Mouse (Mus musculus): Measurements from ENCODE around the gene Trafd1. TPM values are rescaled to one million over a fixed set of nuclear protein-coding genes. Genes with fewer than 3 reads are reported as not detected.

The Trafd1 gene
- total RNA-seq, 2 experiments from 2014 or later, result 19.3 to 19.4 TPM

GRCm38 (mm10) chr5:121386120-121386909, 883 bp upstream of the Trafd1 start:
- ATAC-seq (replicated peaks; ENCODE audit: low FRiP score, poor library complexity, severe bottlenecking), result no peak

- ATAC-seq (replicated peaks; ENCODE audit: low FRiP score, poor library complexity, severe bottlenecking), result peak; percentile 68
Observed at GRCm38 (mm10) chr5:121384757-121385460, 523 bp downstream of the Trafd1 start.

GRCm38 (mm10) chr5:121383857-121384756, 1.3 kb downstream of the Trafd1 start:
- ATAC-seq (replicated peaks; ENCODE audit: low FRiP score, poor library complexity, severe bottlenecking), result no peak

- ATAC-seq (replicated peaks; ENCODE audit: low FRiP score, poor library complexity, severe bottlenecking), result no peak
Observed at GRCm38 (mm10) chr5:121380692-121381091, 4.7 kb downstream of the Trafd1 start.

- ATAC-seq (replicated peaks; ENCODE audit: low FRiP score, poor library complexity, severe bottlenecking), result no peak
Observed at GRCm38 (mm10) chr5:121378678-121379256, 6.7 kb downstream of the Trafd1 start.

GRCm38 (mm10) chr5:121376972-121377371, 8.5 kb downstream of the Trafd1 start:
- ATAC-seq (replicated peaks; ENCODE audit: low FRiP score, poor library complexity, severe bottlenecking), result 0 out of 2 replicates have a peak, but pooled peaks have one; percentile 28

- no peak for ATAC-seq (replicated peaks; ENCODE audit: low FRiP score, poor library complexity, severe bottlenecking)
Observed at GRCm38 (mm10) chr5:121374790-121375189, 10.6 kb downstream of the Trafd1 start.

- ATAC-seq (replicated peaks; ENCODE audit: low FRiP score, poor library complexity, severe bottlenecking), result no peak
Observed at GRCm38 (mm10) chr5:121371712-121372111, 13.7 kb downstream of the Trafd1 start.

- ATAC-seq (replicated peaks; ENCODE audit: low FRiP score, poor library complexity, severe bottlenecking), result no peak
Observed at GRCm38 (mm10) chr5:121367255-121367654, 18.2 kb downstream of the Trafd1 start.

- ATAC-seq (replicated peaks; ENCODE audit: low FRiP score, poor library complexity, severe bottlenecking), result no peak
Observed at GRCm38 (mm10) chr5:121366449-121367225, 18.8 kb downstream of the Trafd1 start.

GRCm38 (mm10) chr5:121363441-121363840, 22.0 kb downstream of the Trafd1 start:
- ATAC-seq (replicated peaks; ENCODE audit: low FRiP score, poor library complexity, severe bottlenecking), result no peak

GRCm38 (mm10) chr5:121361696-121362095, 23.7 kb downstream of the Trafd1 start:
- ATAC-seq (replicated peaks; ENCODE audit: low FRiP score, poor library complexity, severe bottlenecking), result no peak

GRCm38 (mm10) chr5:121359229-121359628, 26.2 kb downstream of the Trafd1 start:
- ATAC-seq (replicated peaks; ENCODE audit: low FRiP score, poor library complexity, severe bottlenecking), result no peak

- ATAC-seq (replicated peaks; ENCODE audit: low FRiP score, poor library complexity, severe bottlenecking), result no peak
Observed at GRCm38 (mm10) chr5:121343997-121344396, 41.4 kb downstream of the Trafd1 start.

- ATAC-seq (replicated peaks; ENCODE audit: low FRiP score, poor library complexity, severe bottlenecking), result no peak
Observed at GRCm38 (mm10) chr5:121342490-121342889, 42.9 kb downstream of the Trafd1 start.

- ATAC-seq (replicated peaks; ENCODE audit: low FRiP score, poor library complexity, severe bottlenecking), result no peak
Observed at GRCm38 (mm10) chr5:121340965-121341473, 44.4 kb downstream of the Trafd1 start.

- ATAC-seq (replicated peaks; ENCODE audit: low FRiP score, poor library complexity, severe bottlenecking), result no peak
Observed at GRCm38 (mm10) chr5:121339507-121340230, 45.8 kb downstream of the Trafd1 start.

GRCm38 (mm10) chr5:121336776-121337175, 48.7 kb downstream of the Trafd1 start:
- ATAC-seq (replicated peaks; ENCODE audit: low FRiP score, poor library complexity, severe bottlenecking), result no peak

All from erythroblast, adult 5-6 weeks (primary cell).